Mouse (Mus musculus) megakaryocyte, adult 5-6 weeks (primary cell): Measurements from ENCODE around the gene Fzd1. TPM values are rescaled to one million over a fixed set of nuclear protein-coding genes. Genes with fewer than 3 reads are reported as not detected.
A peak's percentile ranks its signal among the peaks of the same experiment; 100 is the strongest.

Experiments
- ATAC-seq: 2 replicates; pipeline ENCODE4 v1.8.0; 2016; ENCODE audit warnings: mild to moderate bottlenecking, inconsistent platforms; ENCODE audit not compliant: poor library complexity, severe bottlenecking
- total RNA-seq, 2 experiments: library from RNA; stranded (forward) in 1 of 2; stranded (reverse) in 1 of 2; fragments of 153-499, 151-499 nt in 1 of 2; fragments of 221-1000, 200-1000 nt in 1 of 2; gene quantifications; 2 replicates each; pipeline versions ENCODE4 v1.2.3 to v1.2.4; 2015 to 2017

Fzd1 gene
- total RNA-seq (2015) (0.39 and 1.2 TPM in 2 replicates), total RNA-seq (2017) (0.08 and 0.48 TPM in 2 replicates)

GRCm38 (mm10) chr5:4757902-4758301, at the start of gene Fzd1:
Gene Fzd1, minus strand, starts transcription at chr5:4758035.
- peak; percentile 86 for ATAC-seq

- no peak for ATAC-seq
These were observed 47.4 kb upstream of the Fzd1 start for GRCm38 (mm10) chr5:4805228-4805627.

DNA sequence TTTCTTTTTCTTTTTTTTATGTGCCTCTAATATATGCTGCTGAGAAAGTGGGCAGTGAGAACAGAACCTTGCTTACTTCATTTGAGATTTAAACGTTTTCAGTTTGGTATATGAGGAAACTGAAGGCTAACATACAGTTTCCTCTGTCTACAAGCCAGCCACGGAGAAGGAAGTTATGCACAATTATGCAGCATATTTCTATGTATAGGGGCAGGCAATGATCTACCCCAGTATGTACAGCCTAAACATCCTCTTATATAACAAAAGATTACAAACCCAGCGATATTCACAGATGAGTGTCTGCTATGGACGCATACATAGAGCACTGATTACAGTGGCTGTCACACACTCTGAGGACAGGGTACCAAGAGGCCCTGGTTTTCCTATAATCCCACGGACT, 45.9 kb upstream of the Fzd1 start:
- 0 out of 2 replicates have a peak, but pooled peaks have one; percentile 18 for ATAC-seq

DNA sequence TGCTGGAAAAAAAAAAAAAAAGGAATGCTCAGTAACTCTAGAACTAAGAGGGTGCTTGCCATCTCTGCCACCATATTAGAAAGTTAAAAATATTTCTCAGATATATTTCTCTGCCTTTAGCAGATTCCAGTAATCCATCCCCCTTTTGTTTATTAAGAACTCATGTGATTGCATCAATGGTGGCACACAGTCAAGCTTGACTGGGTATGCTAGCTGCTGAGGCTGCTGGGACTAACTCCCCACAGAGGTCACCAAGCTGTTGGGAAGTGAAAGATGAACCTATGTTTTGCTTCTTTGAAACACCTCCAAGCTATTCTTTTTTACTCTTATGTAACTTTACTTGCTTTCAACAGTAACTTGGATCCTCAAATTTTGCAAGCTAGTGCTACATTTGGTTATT, 44.1 kb upstream of the Fzd1 start:
- no peak for ATAC-seq

- ATAC-seq = no peak
These were observed 43.4 kb upstream of the Fzd1 start for GRCm38 (mm10) chr5:4801096-4801850.

DNA sequence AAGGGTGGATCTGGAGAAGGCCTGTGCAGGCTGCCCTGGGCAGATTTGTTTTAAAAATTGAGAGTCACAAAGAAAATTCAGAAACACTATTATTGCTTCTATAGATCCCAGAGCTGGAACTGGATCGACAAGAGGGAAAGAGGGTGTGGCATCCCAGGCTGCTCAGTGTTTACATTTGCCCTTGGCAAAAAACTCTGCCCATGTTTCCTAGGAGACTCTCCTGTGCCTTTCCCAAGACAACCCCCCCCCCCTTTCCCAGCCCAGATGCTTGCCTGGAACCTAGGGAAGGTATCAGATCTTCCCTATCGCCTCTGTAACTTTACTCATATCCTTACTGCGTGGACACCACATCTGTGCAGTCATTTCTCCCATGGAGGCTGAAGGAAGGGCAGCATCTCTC, 33.4 kb upstream of the Fzd1 start:
- ATAC-seq = no peak

DNA sequence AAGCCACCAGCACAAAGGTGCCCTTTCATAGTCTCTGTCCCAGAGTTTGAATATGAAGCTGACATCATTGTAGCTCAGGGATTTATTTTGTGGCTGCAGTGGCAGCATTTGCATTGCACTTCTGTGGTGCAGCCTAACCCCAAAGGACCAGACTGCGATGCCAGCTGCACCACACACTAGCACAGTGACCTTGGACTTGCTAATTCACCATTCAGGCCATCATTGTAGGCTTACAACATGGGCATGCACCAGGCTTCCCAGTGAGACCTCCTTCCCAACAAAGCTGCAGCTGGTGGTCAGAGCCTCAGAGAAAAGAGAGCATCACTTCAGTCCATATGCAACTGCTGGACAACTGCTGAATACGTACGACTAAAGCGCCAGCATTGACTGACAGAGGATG, 32.4 kb upstream of the Fzd1 start:
- no peak for ATAC-seq

DNA sequence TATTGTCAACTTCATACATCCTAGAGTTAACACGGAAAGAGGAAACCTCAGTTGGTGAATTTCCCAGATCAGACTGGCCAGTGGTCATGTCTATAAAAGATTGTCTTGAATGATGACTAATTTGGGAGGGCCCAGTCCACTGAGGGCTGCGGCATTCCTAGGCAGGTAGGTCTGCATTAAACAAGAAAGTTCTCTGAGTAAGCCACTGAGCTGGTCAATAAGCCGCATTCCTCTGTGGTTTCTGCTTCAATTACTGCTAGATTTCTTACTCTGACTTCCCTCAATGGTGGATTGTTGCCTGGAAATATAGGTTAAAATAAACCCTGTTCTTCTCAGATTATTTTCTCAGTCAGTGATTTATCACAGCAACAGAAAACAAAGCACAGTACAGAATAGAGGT, 30.6 kb upstream of the Fzd1 start:
- no peak for ATAC-seq

DNA sequence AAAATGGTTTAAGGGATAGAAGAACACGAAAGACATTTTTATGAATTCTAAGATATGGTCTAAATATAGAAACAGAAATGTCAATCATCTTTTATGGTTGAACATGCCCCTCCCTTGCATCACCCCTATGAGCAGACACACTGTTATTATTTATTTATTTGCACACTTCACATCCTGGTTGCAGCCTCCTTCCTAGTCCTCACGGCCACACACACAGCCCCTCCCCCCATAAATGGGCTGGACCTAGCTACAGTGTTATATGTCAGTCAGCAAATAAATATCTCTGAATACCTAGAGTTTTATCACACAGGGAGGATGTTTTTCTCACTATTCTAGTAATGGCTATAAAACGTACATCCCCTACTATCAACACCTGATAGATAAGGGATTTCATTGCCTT, 29.0 kb upstream of the Fzd1 start:
- ATAC-seq = no peak

GRCm38 (mm10) chr5:4778274-4778673, 20.4 kb upstream of the Fzd1 start:
- no peak for ATAC-seq

DNA sequence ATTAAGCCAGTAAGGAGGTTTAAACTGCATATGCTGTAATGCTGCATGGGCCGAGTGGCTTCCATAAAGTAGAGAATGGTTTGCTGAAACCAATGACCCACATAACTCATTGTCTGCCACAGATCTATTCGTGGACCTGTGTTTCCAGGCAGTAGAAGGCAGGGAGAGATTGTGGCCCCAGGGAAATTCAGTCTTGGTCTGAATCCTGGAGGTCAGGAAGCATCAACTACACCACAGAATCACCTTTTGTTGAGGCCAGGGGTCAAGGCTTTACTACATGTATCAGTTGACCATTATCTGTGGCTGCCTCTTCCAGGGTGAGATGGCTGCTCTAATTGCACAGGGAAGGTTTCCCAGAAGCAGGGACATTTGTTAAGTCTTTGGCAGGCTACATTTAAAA, 18.7 kb upstream of the Fzd1 start:
- ATAC-seq = no peak

- ATAC-seq = no peak
These were observed 15.4 kb upstream of the Fzd1 start for GRCm38 (mm10) chr5:4773090-4773772.

- ATAC-seq = no peak
These were observed 12.8 kb upstream of the Fzd1 start for GRCm38 (mm10) chr5:4770609-4771008.

- ATAC-seq = no peak
These were observed 10.1 kb upstream of the Fzd1 start for GRCm38 (mm10) chr5:4767896-4768295.

GRCm38 (mm10) chr5:4766719-4767118, 8.9 kb upstream of the Fzd1 start:
- no peak for ATAC-seq

- no peak for ATAC-seq
These were observed 4.1 kb upstream of the Fzd1 start for GRCm38 (mm10) chr5:4761891-4762290.

DNA sequence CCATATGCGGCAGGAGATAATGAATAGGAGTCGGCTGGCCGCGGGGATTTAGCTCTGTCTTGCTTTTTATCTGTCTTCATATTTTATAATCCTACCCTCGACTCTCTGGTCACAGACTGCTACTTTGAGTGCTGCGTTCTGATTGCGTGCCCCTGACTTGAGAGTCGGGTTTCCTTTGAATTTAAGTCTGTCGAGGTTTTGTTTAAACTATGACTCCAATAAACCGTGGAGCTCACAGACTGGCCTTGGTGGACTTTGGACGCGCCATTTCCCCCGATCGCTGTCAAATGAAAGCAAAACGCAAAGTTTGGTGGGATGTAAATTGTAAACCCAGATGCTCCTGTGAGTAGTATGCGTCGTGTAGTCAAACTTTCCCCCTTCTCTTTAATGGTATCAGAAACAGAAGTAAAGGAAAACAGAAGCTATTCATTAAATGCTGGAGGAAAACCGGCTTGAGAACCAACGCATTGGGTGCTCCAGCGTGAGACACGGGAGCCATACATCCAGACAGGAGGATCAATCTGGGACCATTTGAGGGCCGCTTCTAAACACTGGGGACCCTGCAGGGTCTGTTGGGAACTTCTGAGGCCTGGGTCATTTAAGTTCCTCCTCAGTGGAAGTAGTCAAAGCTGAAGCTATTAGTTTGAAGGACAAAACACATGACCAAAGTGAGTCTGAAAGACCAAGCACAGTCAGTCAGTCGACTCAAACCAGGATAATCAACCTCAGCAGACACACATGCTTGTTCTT, 671 bp upstream of the Fzd1 start:
- no peak for ATAC-seq

GRCm38 (mm10) chr5:4756871-4757711, 744 bp downstream of the Fzd1 start:
- peak; percentile 30 for ATAC-seq

DNA sequence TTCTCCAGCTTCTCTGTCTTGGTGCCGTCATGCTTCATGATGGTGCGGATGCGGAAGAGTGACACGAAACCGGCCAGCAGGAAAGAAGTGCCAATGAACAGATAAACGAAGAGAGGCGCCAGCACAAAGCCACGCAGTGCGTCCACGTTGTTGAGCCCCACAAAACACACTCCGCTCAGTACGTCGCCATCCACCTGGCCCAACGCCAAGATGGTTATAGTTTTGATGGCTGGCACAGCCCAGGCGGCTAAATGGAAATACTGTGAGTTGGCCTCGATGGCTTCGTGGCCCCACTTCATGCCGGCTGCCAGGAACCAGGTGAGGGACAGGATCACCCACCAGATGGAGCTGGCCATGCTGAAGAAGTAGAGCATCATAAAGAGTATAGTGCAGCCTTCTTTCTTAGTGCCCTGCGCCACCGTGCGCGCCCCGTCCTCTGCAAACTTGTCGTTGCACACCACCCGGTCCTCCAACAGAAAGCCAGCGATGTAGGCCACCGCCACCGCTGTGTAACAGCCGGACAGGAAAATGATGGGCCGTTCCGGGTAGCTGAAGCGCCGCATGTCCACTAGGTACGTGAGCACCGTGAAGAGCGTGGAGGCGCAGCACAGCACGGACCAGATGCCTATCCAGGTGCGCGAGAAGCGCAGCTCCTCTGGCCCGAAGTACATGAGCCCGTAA, 1.7 kb downstream of the Fzd1 start:
- no peak for ATAC-seq

GRCm38 (mm10) chr5:4755326-4755725, 2.5 kb downstream of the Fzd1 start:
- no peak for ATAC-seq
